Mouse (Mus musculus) forebrain, embryonic 14.5 days (tissue): ENCODE results near the gene Ssbp3. TPM values are rescaled to one million over a fixed set of nuclear protein-coding genes. Genes with fewer than 3 reads are reported as not detected.
A peak's percentile ranks its signal among the peaks of the same experiment; 100 is the strongest.

ENCODE experiments used
- ATAC-seq: fragments of 200-750 bp; cut with Nextera tagmentation; 2 replicates; pipeline ENCODE4 v1.8.0; 2017; ENCODE audit warnings: mild to moderate bottlenecking, moderate library complexity
- DNase-seq: peaks from one replicate; pipeline ENCODE4 v3.0.0-alpha.2; 2015; ENCODE audit warnings: low spot score
- H3K27ac ChIP-seq: fragments of 300-500 bp; sonication (generic); 2 replicates; pipeline ENCODE4 v1.5.1; 2014; ENCODE audit warnings: low read depth, mild to moderate bottlenecking, control low read depth, low read length, moderate library complexity
- H3K27me3 ChIP-seq: fragments of 300-500 bp; sonication (generic); replicated peaks from 2 replicates; pipeline ENCODE4 v1.6.1; 2014; ENCODE audit warnings: low read length, control low read depth, mixed read lengths; ENCODE audit not compliant: control insufficient read depth, insufficient read depth
- H3K36me3 ChIP-seq: fragments of 300-500 bp; sonication (generic); 2 replicates; pipeline ENCODE4 v1.6.1; 2014; ENCODE audit warnings: low read length, control low read depth; ENCODE audit not compliant: control insufficient read depth, insufficient read depth
- H3K4me1 ChIP-seq: fragments of 300-500 bp; sonication (generic); 2 replicates; pipeline ENCODE4 v1.6.1; 2014; ENCODE audit warnings: antibody characterized with exemption, low read length, control low read depth; ENCODE audit not compliant: control insufficient read depth, insufficient read depth
- H3K4me2 ChIP-seq: fragments of 300-500 bp; sonication (generic); 2 replicates; pipeline ENCODE4 v1.6.1; 2014; ENCODE audit warnings: mild to moderate bottlenecking, control low read depth, low read length
- H3K4me3 ChIP-seq: fragments of 300-500 bp; sonication (generic); 2 replicates; pipeline ENCODE4 v1.5.1; 2014; ENCODE audit warnings: low read depth, low read length, control low read depth
- H3K9ac ChIP-seq: fragments of 300-500 bp; sonication (generic); 2 replicates; pipeline ENCODE4 v1.6.1; 2014; ENCODE audit warnings: mild to moderate bottlenecking, low read length, control low read depth, moderate library complexity
- H3K9me3 ChIP-seq: fragments of 300-500 bp; sonication (generic); replicated peaks from 2 replicates; pipeline ENCODE4 v1.6.1; 2016; ENCODE audit warnings: low read length, control low read depth, mixed read lengths; ENCODE audit not compliant: control insufficient read depth
- WGBS: fragments of 180-500 bp; shearing (Covaris S2); extraction: QIAGEN DNeasy Blood & Tissue Kit; methylation state at CpG from one replicate; pipeline ENCODE4 v1.1.7; 2014; 5-methylcytosine and 5-hydroxymethylcytosine counted together
- polyA plus RNA-seq: library from polyadenylated mRNA; unstranded; fragments of >200 nt; fragmentation: Nextera tagmentation; extraction: Ambion mirVana; gene quantifications from 2 replicates; pipeline ENCODE4 v1.2.1, GENCODE M21; 2014

The Ssbp3 gene
- polyA plus RNA-seq, 1 experiment from 2014 or later = 118 TPM

- DNase-seq = no peak
- Histone ChIP-seq H3K9ac (no peak overlapping the region), H3K9me3 (no peaks in the 10 kb centered on the region), H3K4me1 (no peaks in the 10 kb centered on the region), H3K4me3 (no peak overlapping the region), H3K27ac (no peak overlapping the region), H3K4me2 (no peak overlapping the region), H3K36me3 (no peaks in the 10 kb centered on the region), H3K27me3 (no peaks in the 10 kb centered on the region)
- ATAC-seq = no peak
- 42% methylated on average over 6 of the region's 6 CpGs for WGBS
Observed at GRCm38 (mm10) chr4:106900718-106901117, 9.8 kb upstream of the Ssbp3 start.

- Histone ChIP-seq H3K27me3 (no peaks in the 10 kb centered on the region), H3K9me3 (no peaks in the 10 kb centered on the region), H3K4me1 (no peaks in the 10 kb centered on the region), H3K4me2 (no peak overlapping the region), H3K27ac (no peak overlapping the region), H3K36me3 (no peaks in the 10 kb centered on the region), H3K4me3 (no peak overlapping the region), H3K9ac (no peak overlapping the region)
- no peak for DNase-seq
- WGBS = 77% methylated on average over 3 of the region's 3 CpGs
- no peak for ATAC-seq
Observed at GRCm38 (mm10) chr4:106901610-106902009, 8.9 kb upstream of the Ssbp3 start.

- Histone ChIP-seq H3K36me3 (no peaks in the 10 kb centered on the region), H3K4me1 (no peaks in the 10 kb centered on the region), H3K9me3 (no peaks in the 10 kb centered on the region), H3K27me3 (no peaks in the 10 kb centered on the region), H3K9ac (no peak overlapping the region), H3K4me2 (no peak overlapping the region), H3K27ac (no peak overlapping the region), H3K4me3 (no peak overlapping the region)
- WGBS = 73% methylated on average over 8 of the region's 8 CpGs
- no peak for ATAC-seq
- DNase-seq = no peak
Observed at GRCm38 (mm10) chr4:106902157-106902556, 8.3 kb upstream of the Ssbp3 start.

- Histone ChIP-seq H3K4me2 (no peak overlapping the region), H3K27me3 (no peaks in the 10 kb centered on the region), H3K9me3 (no peaks in the 10 kb centered on the region), H3K4me3 (no peak overlapping the region), H3K36me3 (no peaks in the 10 kb centered on the region), H3K27ac (no peak overlapping the region), H3K4me1 (peaks cover 13% of the 10 kb centered on the region), H3K9ac (no peak overlapping the region)
- ATAC-seq = no peak
- 89% methylated on average over 3 of the region's 3 CpGs for WGBS
- no peak for DNase-seq
Observed at GRCm38 (mm10) chr4:106905898-106906297, 4.6 kb upstream of the Ssbp3 start.

- DNase-seq = no peak
- Histone ChIP-seq H3K4me2 (no peak overlapping the region), H3K27me3 (no peaks in the 10 kb centered on the region), H3K9ac (no peak overlapping the region), H3K36me3 (no peaks in the 10 kb centered on the region), H3K4me3 (no peak overlapping the region), H3K4me1 (peaks cover 13% of the 10 kb centered on the region), H3K27ac (no peak overlapping the region), H3K9me3 (no peaks in the 10 kb centered on the region)
- 20% methylated on average over 17 of the region's 17 CpGs for WGBS
- no peak for ATAC-seq
Observed at GRCm38 (mm10) chr4:106907701-106908425, 2.6 kb upstream of the Ssbp3 start.

GRCm38 (mm10) chr4:106908426-106908809 lies 2.1 kb upstream of the Ssbp3 start:
- H3K4me2 ChIP-seq = no peak overlapping the region
- no peaks in the 10 kb centered on the region for H3K9me3 ChIP-seq
- DNase-seq (no peak), ATAC-seq (no peak)
- no peak overlapping the region for H3K9ac ChIP-seq
- H3K36me3 ChIP-seq = peaks cover 2% of the 10 kb centered on the region; the same call in 1 of the 2 replicates
- H3K27ac ChIP-seq = no peak overlapping the region; the same call in 1 of the 2 replicates
- H3K27me3 ChIP-seq = no peaks in the 10 kb centered on the region
- peaks cover 18% of the 10 kb centered on the region for H3K4me1 ChIP-seq
- WGBS = 49% methylated on average over 3 of the region's 3 CpGs
- H3K4me3 ChIP-seq = no peak overlapping the region

GRCm38 (mm10) chr4:106908950-106909751 lies 1.4 kb upstream of the Ssbp3 start:
- H3K27me3 ChIP-seq = no peaks in the 10 kb centered on the region
- WGBS = 5% methylated on average over 10 of the region's 10 CpGs
- H3K9ac ChIP-seq = peak overlapping the region; percentile 54
- H3K4me2 ChIP-seq = peak overlapping the region; percentile 85
- peak overlapping the region; percentile 100 for H3K4me3 ChIP-seq
- ATAC-seq = no peak
- H3K27ac ChIP-seq = peak overlapping the region; percentile 98
- H3K36me3 ChIP-seq = peaks cover 8% of the 10 kb centered on the region
- peaks cover 26% of the 10 kb centered on the region for H3K4me1 ChIP-seq
- H3K9me3 ChIP-seq = no peaks in the 10 kb centered on the region
- DNase-seq = peak; percentile 66

GRCm38 (mm10) chr4:106909797-106910196 lies 704 bp upstream of the Ssbp3 start:
- peaks cover 15% of the 10 kb centered on the region for H3K36me3 ChIP-seq
- DNase-seq (no peak), ATAC-seq (no peak)
- H3K9ac ChIP-seq = peak overlapping the region; percentile 54
- H3K27ac ChIP-seq = peak overlapping the region; percentile 98
- peaks cover 32% of the 10 kb centered on the region for H3K4me1 ChIP-seq
- 0% methylated on average over 6 of the region's 6 CpGs for WGBS
- no peaks in the 10 kb centered on the region for H3K9me3 ChIP-seq
- H3K4me3 ChIP-seq = peak overlapping the region; percentile 100
- H3K27me3 ChIP-seq = no peaks in the 10 kb centered on the region
- H3K4me2 ChIP-seq = peak overlapping the region; percentile 85
